Mouse (Mus musculus) small intestine, adult 2 months (tissue): ENCODE data around the gene Timm10b. TPM values are rescaled to one million over a fixed set of nuclear protein-coding genes. Genes with fewer than 3 reads are reported as not detected.
A peak's percentile ranks its signal among the peaks of the same experiment; 100 is the strongest.

Experiments used
- H3K27ac ChIP-seq: fragments of 200-500 bp; 2 replicates; pipeline ENCODE4 v1.5.1; 2012; ENCODE audit warnings: low read depth, low read length, control low read depth, inconsistent platforms; ENCODE audit not compliant: insufficient read depth
- H3K27me3 ChIP-seq: fragments of 200-500 bp; 2 replicates; pipeline ENCODE4 v1.6.1; 2012; ENCODE audit warnings: mild to moderate bottlenecking, moderate library complexity, low read length, inconsistent platforms; ENCODE audit not compliant: control insufficient read depth, insufficient read depth
- H3K36me3 ChIP-seq: fragments of 200-500 bp; 2 replicates; pipeline ENCODE4 v1.6.1; 2012; ENCODE audit warnings: mild to moderate bottlenecking, low read length, control low read depth, inconsistent platforms; ENCODE audit not compliant: control insufficient read depth, insufficient read depth
- H3K4me1 ChIP-seq: fragments of 200-500 bp; 2 replicates; pipeline ENCODE4 v1.6.1; 2012; ENCODE audit warnings: low read length, inconsistent platforms, mixed read lengths; ENCODE audit not compliant: control insufficient read depth, insufficient read depth, insufficient read length
- H3K4me3 ChIP-seq: fragments of 200-500 bp; 2 replicates; pipeline ENCODE4 v1.5.1; 2012; ENCODE audit warnings: low read depth, mild to moderate bottlenecking, control low read depth, inconsistent platforms, low read length, moderate library complexity
- CTCF ChIP-seq: fragments of 200-500 bp; IDR thresholded peaks from 2 replicates; pipeline ENCODE4 v1.5.1; 2012; ENCODE audit warnings: low read depth, mild to moderate bottlenecking, control low read depth, inconsistent platforms, low read length, moderate library complexity, mixed read lengths; ENCODE audit not compliant: insufficient replicate concordance, insufficient read length; ENCODE audit errors: extremely low read depth
- POLR2A ChIP-seq: fragments of 200-500 bp; IDR thresholded peaks from 2 replicates; pipeline ENCODE4 v1.6.1; 2012; ENCODE audit warnings: low read depth, mild to moderate bottlenecking, control low read depth, inconsistent platforms, low read length, moderate library complexity
- WGBS: fragments of 180-500 bp; shearing (Covaris S2); methylation state at CpG from one replicate; pipeline ENCODE4 v1.1.7; 2018; 5-methylcytosine and 5-hydroxymethylcytosine counted together
- polyA plus RNA-seq: library from polyadenylated mRNA; depleted of rRNA; stranded (reverse); fragments of >200 nt; gene quantifications from 2 replicates; pipeline ENCODE4 v1.2.3, GENCODE M21; 2012; rRNA removed

Timm10b gene
- 104 and 142 TPM in 2 replicates for polyA plus RNA-seq

GRCm38 (mm10) chr7:105639756-105640155 lies at the start of gene Timm10b:
Timm10b (plus strand) TSS chr7:105640056.
- H3K27me3 ChIP-seq: no peaks in the 10 kb centered on the region
- peak within 1 kb of the TSS; percentile 93 for H3K4me3 ChIP-seq
- H3K27ac ChIP-seq: peak within 1 kb of the TSS; percentile 87
- WGBS: 2% methylated on average over 2 of the region's 2 CpGs
- no peak for TF ChIP-seq CTCF
- no peak for TF ChIP-seq POLR2A
- H3K36me3 ChIP-seq: peaks cover 13% of the 10 kb centered on the region
- H3K4me1 ChIP-seq: peaks cover 9% of the 10 kb centered on the region

GRCm38 (mm10) chr7:105590097-105590496 lies 49.8 kb upstream of the Timm10b start:
- Histone ChIP-seq H3K36me3 (no peaks in the 10 kb centered on the region), H3K27me3 (no peaks in the 10 kb centered on the region)

GRCm38 (mm10) chr7:105602860-105603623 lies 36.8 kb upstream of the Timm10b start:
- H3K36me3 ChIP-seq: no peaks in the 10 kb centered on the region
- peak; percentile 72; the same call in 1 of the 2 replicates for TF ChIP-seq CTCF
- TF ChIP-seq POLR2A: no peak
- WGBS: 34% methylated on average over 9 of the region's 9 CpGs
- H3K4me3 ChIP-seq: no peak overlapping the region
- no peak overlapping the region for H3K27ac ChIP-seq
- H3K27me3 ChIP-seq: no peaks in the 10 kb centered on the region
- H3K4me1 ChIP-seq: no peaks in the 10 kb centered on the region

More at GRCm38 (mm10) chr7:105590097-105590496, 49.8 kb upstream of the Timm10b start:
- WGBS: 33% methylated on average over 7 of the region's 7 CpGs
- Histone ChIP-seq H3K4me1 (no peaks in the 10 kb centered on the region; the same call in 1 of the 2 replicates), H3K4me3 (no peak overlapping the region), H3K27ac (no peak overlapping the region)
- TF ChIP-seq CTCF: no peak
- no peak for TF ChIP-seq POLR2A

- no peak overlapping the region for H3K27ac ChIP-seq
- H3K4me3 ChIP-seq: no peak overlapping the region
- 74% methylated on average over 3 of the region's 3 CpGs for WGBS
- TF ChIP-seq CTCF: no peak
- TF ChIP-seq POLR2A: no peak
- no peaks in the 10 kb centered on the region for H3K27me3 ChIP-seq
- H3K4me1 ChIP-seq: no peaks in the 10 kb centered on the region
- peaks cover 6% of the 10 kb centered on the region; the same call in 1 of the 2 replicates for H3K36me3 ChIP-seq
These were observed 31.4 kb upstream of the Timm10b start for GRCm38 (mm10) chr7:105608467-105608866.

GRCm38 (mm10) chr7:105611767-105612166 lies 28.1 kb upstream of the Timm10b start:
- H3K27ac ChIP-seq: no peak overlapping the region
- WGBS: 82% methylated on average over 1 of the region's 1 CpGs

GRCm38 (mm10) chr7:105614400-105614799 lies 25.5 kb upstream of the Timm10b start:
- TF ChIP-seq CTCF: no peak
- no peak for TF ChIP-seq POLR2A
- WGBS: 91% methylated on average over 1 of the region's 1 CpGs
- peaks cover 11% of the 10 kb centered on the region; the same call in 1 of the 2 replicates for H3K36me3 ChIP-seq

More at GRCm38 (mm10) chr7:105611767-105612166, 28.1 kb upstream of the Timm10b start:
- no peaks in the 10 kb centered on the region for H3K4me1 ChIP-seq
- no peaks in the 10 kb centered on the region for H3K27me3 ChIP-seq
- peaks cover 8% of the 10 kb centered on the region; the same call in 1 of the 2 replicates for H3K36me3 ChIP-seq
- TF ChIP-seq CTCF (no peak), POLR2A (no peak)
- H3K4me3 ChIP-seq: no peak overlapping the region

GRCm38 (mm10) chr7:105615720-105616119 lies 24.1 kb upstream of the Timm10b start:
- Histone ChIP-seq H3K4me1 (no peaks in the 10 kb centered on the region), H3K36me3 (peaks cover 10% of the 10 kb centered on the region; the same call in 1 of the 2 replicates), H3K27me3 (no peaks in the 10 kb centered on the region), H3K27ac (no peak overlapping the region), H3K4me3 (no peak overlapping the region)
- TF ChIP-seq POLR2A: no peak
- no peak for TF ChIP-seq CTCF
- WGBS: 62% methylated on average over 1 of the region's 1 CpGs

More at GRCm38 (mm10) chr7:105614400-105614799, 25.5 kb upstream of the Timm10b start:
- no peaks in the 10 kb centered on the region for H3K4me1 ChIP-seq
- no peaks in the 10 kb centered on the region for H3K27me3 ChIP-seq
- H3K4me3 ChIP-seq: no peak overlapping the region
- no peak overlapping the region for H3K27ac ChIP-seq
